Mouse (Mus musculus) left cerebral cortex, adult 8-10 months (tissue): Measurements from ENCODE around the gene Gdap1l1. TPM values are rescaled to one million over a fixed set of nuclear protein-coding genes. Genes with fewer than 3 reads are reported as not detected.
"Not testable (repeated sequence)": the region's sequence is repeated elsewhere in the genome, so short reads cannot be mapped to it uniquely, and the experiment has no call there.

Experiments
- DNase-seq, 2 experiments: peaks; one replicate each; pipeline ENCODE4 v3.0.0; 2022; ENCODE audit warnings: low spot score in 2 of 2
- total RNA-seq, 4 experiments: library from RNA; stranded (reverse); gene quantifications; 2 replicates each; pipeline ENCODE4 v1.2.4; 2022

The Gdap1l1 gene
- total RNA-seq = 10 to 100 TPM; 61.0 to 66.6 (median 63.2) TPM

GRCm38 (mm10) chr2:163438246-163438618, at the start of gene Gdap1l1:
Gdap1l1 (plus strand) TSS chr2:163438476.
- DNase-seq = peak; percentile 58 to 77

GRCm38 (mm10) chr2:163392436-163392835, 45.8 kb upstream of the Gdap1l1 start:
- no peak for DNase-seq

GRCm38 (mm10) chr2:163393241-163393640, 45.0 kb upstream of the Gdap1l1 start:
- no peak for DNase-seq

- no peak for DNase-seq
Observed at GRCm38 (mm10) chr2:163393976-163394375, 44.3 kb upstream of the Gdap1l1 start.

- no peak for DNase-seq
Observed at GRCm38 (mm10) chr2:163394977-163395376, 43.3 kb upstream of the Gdap1l1 start.

- DNase-seq = no peak
Observed at GRCm38 (mm10) chr2:163397071-163397470, 41.2 kb upstream of the Gdap1l1 start.

GRCm38 (mm10) chr2:163397905-163398304, 40.4 kb upstream of the Gdap1l1 start, which contains the start of gene Jph2:
Jph2 (minus strand) TSS chr2:163397993.
- DNase-seq = no peak

- DNase-seq = no peak
Observed at GRCm38 (mm10) chr2:163398770-163399169, 39.5 kb upstream of the Gdap1l1 start.

- DNase-seq = no peak
Observed at GRCm38 (mm10) chr2:163399222-163399621, 39.1 kb upstream of the Gdap1l1 start.

- DNase-seq = peak; percentile 46 to 63
Observed at GRCm38 (mm10) chr2:163401221-163401620, 37.1 kb upstream of the Gdap1l1 start.

- no peak for DNase-seq
Observed at GRCm38 (mm10) chr2:163404037-163404815, 34.0 kb upstream of the Gdap1l1 start.

GRCm38 (mm10) chr2:163410211-163410610, 28.1 kb upstream of the Gdap1l1 start:
- no peak for DNase-seq

GRCm38 (mm10) chr2:163411344-163411743, 26.9 kb upstream of the Gdap1l1 start:
- not testable (repeated sequence) for DNase-seq

GRCm38 (mm10) chr2:163411840-163412239, 26.4 kb upstream of the Gdap1l1 start:
- no peak for DNase-seq

GRCm38 (mm10) chr2:163412419-163412818, 25.9 kb upstream of the Gdap1l1 start:
- DNase-seq = no peak

GRCm38 (mm10) chr2:163412846-163413590, 25.3 kb upstream of the Gdap1l1 start:
- no peak for DNase-seq

- DNase-seq = no peak
Observed at GRCm38 (mm10) chr2:163417026-163417425, 21.2 kb upstream of the Gdap1l1 start.

GRCm38 (mm10) chr2:163417830-163418229, 20.4 kb upstream of the Gdap1l1 start:
- no peak for DNase-seq

- peak in 1 of 2 experiments; percentile 12 for DNase-seq
Observed at GRCm38 (mm10) chr2:163418841-163419345, 19.4 kb upstream of the Gdap1l1 start.

GRCm38 (mm10) chr2:163419346-163420045, 18.8 kb upstream of the Gdap1l1 start:
- DNase-seq = peak; percentile 92 to 99

- no peak for DNase-seq
Observed at GRCm38 (mm10) chr2:163420366-163420886, 17.9 kb upstream of the Gdap1l1 start.
